Mouse (Mus musculus) intestine, postnatal 0 days (tissue): ENCODE data around the gene Ndufa10. TPM values are rescaled to one million over a fixed set of nuclear protein-coding genes. Genes with fewer than 3 reads are reported as not detected.

Experiments used
- ATAC-seq: fragments of 200-750 bp; cut with Nextera tagmentation; 2 replicates; pipeline ENCODE4 v1.8.0; 2017; ENCODE audit warnings: mild to moderate bottlenecking, moderate TSS enrichment, moderate library complexity
- H3K27ac ChIP-seq: fragments of 300-500 bp; sonication (generic); 2 replicates; pipeline ENCODE4 v1.5.1; 2014; ENCODE audit warnings: mild to moderate bottlenecking, low read depth, low read length, moderate library complexity
- H3K27me3 ChIP-seq: fragments of 300-500 bp; sonication (generic); replicated peaks from 2 replicates; pipeline ENCODE4 v1.6.1; 2014; ENCODE audit warnings: low read length, mixed read lengths; ENCODE audit not compliant: control insufficient read depth, insufficient read depth
- H3K36me3 ChIP-seq: fragments of 300-500 bp; sonication (generic); 2 replicates; pipeline ENCODE4 v1.6.1; 2014; ENCODE audit warnings: mild to moderate bottlenecking, moderate library complexity; ENCODE audit not compliant: control insufficient read depth, insufficient read depth
- H3K4me1 ChIP-seq: fragments of 300-500 bp; sonication (generic); replicated peaks from 2 replicates; pipeline ENCODE4 v1.6.1; 2014; ENCODE audit warnings: antibody characterized with exemption, low read length, mixed read lengths; ENCODE audit not compliant: control insufficient read depth, insufficient read depth
- H3K4me2 ChIP-seq: fragments of 300-500 bp; sonication (generic); replicated peaks from 2 replicates; pipeline ENCODE4 v1.6.1; 2014; ENCODE audit warnings: low read depth, mild to moderate bottlenecking, moderate library complexity
- H3K4me3 ChIP-seq: fragments of 300-500 bp; sonication (generic); 2 replicates; pipeline ENCODE4 v1.5.1; 2014; ENCODE audit warnings: low read depth, low read length
- H3K9ac ChIP-seq: fragments of 300-500 bp; sonication (generic); 2 replicates; pipeline ENCODE4 v1.6.1; 2014; ENCODE audit warnings: mild to moderate bottlenecking, low read depth, low read length
- H3K9me3 ChIP-seq: fragments of 300-500 bp; sonication (generic); 2 replicates; pipeline ENCODE4 v1.6.1; 2016; ENCODE audit warnings: mixed run types; ENCODE audit not compliant: control insufficient read depth
- CTCF ChIP-seq: sonication (generic); IDR thresholded peaks from 2 replicates; pipeline ENCODE4 v1.5.1; 2016; ENCODE audit warnings: low read depth, mild to moderate bottlenecking, control low read depth, antibody characterized with exemption, moderate library complexity
- WGBS: fragments of 180-500 bp; shearing (Covaris S2); extraction: QIAGEN DNeasy Blood & Tissue Kit; methylation state at CpG from one replicate; pipeline ENCODE4 v1.1.7; 2014; 5-methylcytosine and 5-hydroxymethylcytosine counted together
- polyA plus RNA-seq: library from polyadenylated mRNA; unstranded; fragments of >200 nt; fragmentation: Nextera tagmentation; extraction: Ambion mirVana; gene quantifications from 2 replicates; pipeline ENCODE4 v1.2.1, GENCODE M21; 2015

Gene Ndufa10
- polyA plus RNA-seq, 1 experiment from 2014 or later, result 280 TPM

GRCm38 (mm10) chr1:92496001-92496400, 22.3 kb upstream of the Ndufa10 start, which contains the start of gene Olfr1415:
Gene Olfr1415, minus strand, starts transcription at chr1:92496101.
- WGBS, result 87% methylated on average over 2 of the region's 2 CpGs
- Histone ChIP-seq H3K4me1 (no peaks in the 10 kb centered on the region), H3K27ac (no peak within 1 kb of the TSS), H3K4me2 (no peak within 1 kb of the TSS), H3K9ac (no peak within 1 kb of the TSS), H3K27me3 (no peaks in the 10 kb centered on the region; the same call in 1 of the 2 replicates), H3K4me3 (no peak within 1 kb of the TSS), H3K36me3 (no peaks in the 10 kb centered on the region), H3K9me3 (no peaks in the 10 kb centered on the region)
- ATAC-seq, result no peak
- no peak for TF ChIP-seq CTCF

- Histone ChIP-seq H3K4me3 (no peak within 1 kb of the TSS), H3K9me3 (no peaks in the 10 kb centered on the region), H3K4me2 (no peak within 1 kb of the TSS), H3K36me3 (no peaks in the 10 kb centered on the region), H3K9ac (no peak within 1 kb of the TSS), H3K4me1 (no peaks in the 10 kb centered on the region), H3K27ac (no peak within 1 kb of the TSS), H3K27me3 (no peaks in the 10 kb centered on the region)
- TF ChIP-seq CTCF, result no peak
- ATAC-seq, result no peak
These were observed 11.4 kb upstream of the Ndufa10 start, which contains the start of gene Olfr1416 for GRCm38 (mm10) chr1:92485013-92485412. Gene Olfr1416, minus strand, starts transcription at chr1:92485113.

GRCm38 (mm10) chr1:92474066-92474578, 462 bp upstream of the Ndufa10 start:
- no peak for TF ChIP-seq CTCF
- Histone ChIP-seq H3K4me3 (peak overlapping the region; percentile 84), H3K9me3 (no peaks in the 10 kb centered on the region), H3K27me3 (0 out of 2 replicates have a peak, but pooled peaks cover 3% of the 10 kb centered on the region), H3K36me3 (peaks cover 18% of the 10 kb centered on the region), H3K4me1 (no peaks in the 10 kb centered on the region), H3K27ac (peak overlapping the region; percentile 54), H3K9ac (peak overlapping the region; percentile 95), H3K4me2 (peak overlapping the region; percentile 84)
- 4% methylated on average over 10 of the region's 10 CpGs for WGBS
- peak; percentile 65 for ATAC-seq

GRCm38 (mm10) chr1:92468891-92469290, 4.8 kb downstream of the Ndufa10 start:
- ATAC-seq, result no peak

GRCm38 (mm10) chr1:92458416-92458815, 15.2 kb downstream of the Ndufa10 start:
- H3K27me3 ChIP-seq, result no peaks in the 10 kb centered on the region
- no peak for TF ChIP-seq CTCF
- no peak overlapping the region for H3K4me3 ChIP-seq
- WGBS, result 87% methylated on average over 6 of the region's 6 CpGs
- no peaks in the 10 kb centered on the region for H3K9me3 ChIP-seq
- ATAC-seq, result no peak
- no peaks in the 10 kb centered on the region for H3K4me1 ChIP-seq
- no peak overlapping the region for H3K27ac ChIP-seq
- H3K9ac ChIP-seq, result no peak overlapping the region
- no peak overlapping the region for H3K4me2 ChIP-seq
- peaks cover 81% of the 10 kb centered on the region for H3K36me3 ChIP-seq

More at GRCm38 (mm10) chr1:92468891-92469290, 4.8 kb downstream of the Ndufa10 start:
- Histone ChIP-seq H3K4me2 (no peak overlapping the region), H3K27me3 (no peaks in the 10 kb centered on the region), H3K27ac (no peak overlapping the region), H3K9me3 (no peaks in the 10 kb centered on the region), H3K36me3 (peaks cover 70% of the 10 kb centered on the region), H3K4me3 (no peak overlapping the region), H3K9ac (no peak overlapping the region), H3K4me1 (no peaks in the 10 kb centered on the region)
- TF ChIP-seq CTCF, result no peak
- 76% methylated on average over 4 of the region's 4 CpGs for WGBS

- Histone ChIP-seq H3K27me3 (no peaks in the 10 kb centered on the region), H3K27ac (no peak overlapping the region), H3K4me1 (no peaks in the 10 kb centered on the region), H3K9me3 (no peaks in the 10 kb centered on the region), H3K4me2 (no peak overlapping the region), H3K9ac (no peak overlapping the region), H3K4me3 (no peak overlapping the region), H3K36me3 (peaks cover 81% of the 10 kb centered on the region)
- no peak for ATAC-seq
- TF ChIP-seq CTCF, result no peak
These were observed 15.9 kb downstream of the Ndufa10 start for GRCm38 (mm10) chr1:92457758-92458157.
